Comparison of ENCODE assay signal across 9 mouse cellular contexts in the genomic region with DNA sequence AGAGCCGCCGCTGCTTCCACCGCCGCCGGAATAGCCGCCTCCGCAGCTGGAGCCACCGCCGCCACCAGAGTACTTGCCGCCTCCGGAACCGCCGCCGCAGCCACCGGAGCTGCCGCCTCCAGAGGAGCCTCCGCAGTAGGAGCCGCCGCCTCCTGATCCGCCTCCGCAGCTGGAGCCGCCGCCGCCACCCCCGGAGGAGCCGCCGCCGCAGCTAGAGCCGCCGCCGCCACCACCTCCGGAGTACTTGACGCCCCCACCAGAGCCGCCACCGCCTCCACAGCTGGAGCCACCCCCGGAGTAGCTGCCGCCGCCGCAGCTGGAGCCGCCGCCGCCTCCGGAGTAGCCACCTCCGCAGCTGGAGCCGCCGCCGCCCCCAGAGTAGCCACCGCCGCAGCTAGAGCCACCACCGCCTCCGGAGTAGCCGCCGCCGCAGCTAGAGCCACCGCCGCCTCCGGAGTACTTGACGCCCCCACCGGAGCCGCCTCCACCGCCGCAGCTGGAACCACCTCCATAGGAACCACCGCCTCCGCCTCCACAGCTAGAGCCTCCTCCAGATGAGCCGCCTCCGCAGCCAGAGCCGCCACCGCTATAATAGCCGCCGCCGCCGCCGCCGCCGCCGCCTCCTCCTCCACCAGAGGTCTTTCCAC. TPM values are rescaled to one million over a fixed set of nuclear protein-coding genes. Genes with fewer than 3 reads are reported as not detected.
DNase-seq lines count a peak whose midpoint lies in the region; ATAC-seq and TF ChIP-seq lines count a peak whose summit lies in the region.
"Had no signal": no experiment of that assay in that cellular context is flagged by ENCODE, and none has a peak within 500 bp of the region (broad histone marks: within the 10 kb centered on the region; RNA-seq: fewer than 3 reads in every experiment).

No protein-coding gene starts in this region.

- H3K4me1 ChIP-seq in thymus, adult 2 months (replicated peaks; ENCODE audit: control insufficient read depth, insufficient read depth, low read length): peaks cover 6% of the 10 kb centered on the region; the same call in 1 of the 2 replicates
- H3K4me1 ChIP-seq in embryonic facial prominence, embryonic 15.5 days: 0 out of 2 replicates have a peak, but pooled peaks cover 3% of the 10 kb centered on the region
- H3K4me1 ChIP-seq in heart, embryonic 13.5 days: peaks cover 4% of the 10 kb centered on the region
- H3K4me1 ChIP-seq in liver, embryonic 16.5 days (ENCODE audit: control insufficient read depth, low read depth, low read length): no peaks in the 10 kb centered on the region
- H3K4me1 ChIP-seq in neural tube, embryonic 12.5 days: no peaks in the 10 kb centered on the region

- WGBS in thymus, adult 2 months: 3% methylated on average over 72 of the region's 76 CpGs
- under 1% methylated on average over 68 of the region's 76 CpGs for WGBS in embryonic facial prominence, embryonic 15.5 days
- WGBS in heart, embryonic 13.5 days: under 1% methylated on average over 47 of the region's 76 CpGs
- WGBS in liver, embryonic 16.5 days (ENCODE audit: insufficient replicate concordance): under 1% methylated on average over 54 of the region's 76 CpGs
- WGBS in neural tube, embryonic 12.5 days: under 1% methylated on average over 71 of the region's 76 CpGs

- DNase-seq in thymus, adult 2 months: peak; percentile 2
- DNase-seq in thymus, postnatal 14 days: no peak
- peak; percentile 37 to 67 for DNase-seq in kidney, postnatal 25 days
- DNase-seq in thymus, postnatal 0 days (ENCODE audit: low spot score): peak; percentile 12

- peak overlapping the region; percentile 98 for H3K4me2 ChIP-seq in embryonic facial prominence, embryonic 15.5 days (replicated peaks)
- peak overlapping the region; percentile 97 for H3K4me2 ChIP-seq in heart, embryonic 13.5 days
- H3K4me2 ChIP-seq in liver, embryonic 16.5 days (ENCODE audit: low read depth, low read length): peak overlapping the region; percentile 74
- H3K4me2 ChIP-seq in neural tube, embryonic 12.5 days (replicated peaks): peak overlapping the region; percentile 87

- H3K27ac ChIP-seq in thymus, adult 2 months (ENCODE audit: control insufficient read depth, insufficient read depth, low read length): no peak overlapping the region
- H3K27ac ChIP-seq in embryonic facial prominence, embryonic 15.5 days (replicated peaks): 0 out of 2 replicates have a peak overlapping the region, but pooled peaks have one; percentile 6
- peak overlapping the region; percentile 45 for H3K27ac ChIP-seq in heart, embryonic 13.5 days (replicated peaks)
- no peak overlapping the region for H3K27ac ChIP-seq in liver, embryonic 16.5 days (ENCODE audit: low read length)
- peak overlapping the region; percentile 82 for H3K27ac ChIP-seq in neural tube, embryonic 12.5 days
- H3K27ac ChIP-seq: macrophage had no signal

- H3K9me3 ChIP-seq in embryonic facial prominence, embryonic 15.5 days (replicated peaks): no peaks in the 10 kb centered on the region
- H3K9me3 ChIP-seq in heart, embryonic 13.5 days: no peaks in the 10 kb centered on the region
- H3K9me3 ChIP-seq in liver, embryonic 16.5 days (replicated peaks; ENCODE audit: control insufficient read depth, low read length): no peaks in the 10 kb centered on the region
- H3K9me3 ChIP-seq in neural tube, embryonic 12.5 days: no peaks in the 10 kb centered on the region

- H3K9ac ChIP-seq in embryonic facial prominence, embryonic 15.5 days: peak overlapping the region; percentile 40
- H3K9ac ChIP-seq in heart, embryonic 13.5 days: peak overlapping the region; percentile 82
- H3K9ac ChIP-seq in liver, embryonic 16.5 days (ENCODE audit: low read depth, low read length): peak overlapping the region; percentile 28; the same call in 1 of the 2 replicates
- H3K9ac ChIP-seq in neural tube, embryonic 12.5 days: peak overlapping the region; percentile 70

- peak overlapping the region; percentile 15; the same call in 1 of the 2 replicates for H3K4me3 ChIP-seq in thymus, adult 2 months (ENCODE audit: control insufficient read depth, insufficient read depth, low read length)
- H3K4me3 ChIP-seq in embryonic facial prominence, embryonic 15.5 days (replicated peaks): peak overlapping the region; percentile 70
- peak overlapping the region; percentile 84 for H3K4me3 ChIP-seq in heart, embryonic 13.5 days
- peak overlapping the region; percentile 60 for H3K4me3 ChIP-seq in liver, embryonic 16.5 days (ENCODE audit: low read depth, low read length)
- peak overlapping the region; percentile 72 for H3K4me3 ChIP-seq in neural tube, embryonic 12.5 days

- TF ChIP-seq POLR2A in thymus, adult 2 months (IDR thresholded peaks at IDR 0.05; ENCODE audit: control insufficient read depth, extremely low read depth, insufficient read depth, low read length, poor library complexity): no peak

- H3K27me3 ChIP-seq in thymus, adult 2 months (ENCODE audit: control insufficient read depth, insufficient read depth, low read length): peaks cover 20% of the 10 kb centered on the region
- peaks cover 34% of the 10 kb centered on the region for H3K27me3 ChIP-seq in embryonic facial prominence, embryonic 15.5 days
- H3K27me3 ChIP-seq in heart, embryonic 13.5 days (replicated peaks): peaks cover 52% of the 10 kb centered on the region
- peaks cover 51% of the 10 kb centered on the region for H3K27me3 ChIP-seq in liver, embryonic 16.5 days (ENCODE audit: control insufficient read depth, insufficient read depth, low read depth, low read length)
- peaks cover 14% of the 10 kb centered on the region for H3K27me3 ChIP-seq in neural tube, embryonic 12.5 days (replicated peaks)

- TF ChIP-seq CTCF in thymus, adult 2 months (IDR thresholded peaks at IDR 0.05; ENCODE audit: borderline replicate concordance, control insufficient read depth, extremely low read depth, insufficient read depth, low read length, poor library complexity): no peak

- peak; percentile 71 for ATAC-seq in embryonic facial prominence, embryonic 15.5 days (ENCODE audit: insufficient number of reproducible peaks, low FRiP score, low TSS enrichment, low read depth)
- ATAC-seq in heart, embryonic 13.5 days (ENCODE audit: extremely low read depth, insufficient number of reproducible peaks, low FRiP score, low TSS enrichment): peak; percentile 40; the same call in 1 of the 2 replicates
- peak; percentile 48 for ATAC-seq in liver, embryonic 16.5 days (ENCODE audit: low read depth)
- ATAC-seq in neural tube, embryonic 12.5 days (ENCODE audit: low FRiP score, low read depth): peak; percentile 76

- no peaks in the 10 kb centered on the region for H3K36me3 ChIP-seq in thymus, adult 2 months (ENCODE audit: control insufficient read depth, insufficient read depth, low read length)
- H3K36me3 ChIP-seq in embryonic facial prominence, embryonic 15.5 days: no peaks in the 10 kb centered on the region
- no peaks in the 10 kb centered on the region for H3K36me3 ChIP-seq in heart, embryonic 13.5 days
- no peaks in the 10 kb centered on the region for H3K36me3 ChIP-seq in liver, embryonic 16.5 days (ENCODE audit: control insufficient read depth, insufficient read depth)
- H3K36me3 ChIP-seq in neural tube, embryonic 12.5 days: no peaks in the 10 kb centered on the region

RNA-seq across cellular contexts. Expression of gene Lor, which starts 1.5 kb away (rescaled TPM):
- 0.69 and 0.71 TPM in 2 replicates for polyA plus RNA-seq in thymus, adult 2 months (2012; rRNA removed)
- 189 and 226 TPM in 2 replicates for polyA plus RNA-seq in embryonic facial prominence, embryonic 15.5 days (2015; fragmentation: Nextera tagmentation; extraction: Ambion mirVana)
- 0.34 and 0.52 TPM in 2 replicates for polyA plus RNA-seq in heart, embryonic 13.5 days (2015; fragmentation: Nextera tagmentation; extraction: Ambion mirVana)
- polyA plus RNA-seq in liver, embryonic 16.5 days (2015; fragmentation: Nextera tagmentation; extraction: Ambion mirVana): not detected in 2 replicates
- polyA plus RNA-seq in neural tube, embryonic 12.5 days (2016; fragmentation: Nextera tagmentation; extraction: Ambion mirVana): 5.7 and 6.6 TPM in 2 replicates
- 0.30 and 0.78 TPM in 2 replicates for polyA plus RNA-seq in thymus, postnatal 0 days (2015; fragmentation: Nextera tagmentation; extraction: Ambion mirVana)
- polyA plus RNA-seq: macrophage had no signal

RNA-seq across cellular contexts. Expression of gene Prr9, which starts 42.3 kb away (rescaled TPM):
- 0.14 TPM in 1 of 2 replicates, not detected in the other for polyA plus RNA-seq in thymus, adult 2 months (2012; rRNA removed)
- polyA plus RNA-seq in embryonic facial prominence, embryonic 15.5 days (2015; fragmentation: Nextera tagmentation; extraction: Ambion mirVana): 44.2 and 62.6 TPM in 2 replicates
- polyA plus RNA-seq in heart, embryonic 13.5 days (2015; fragmentation: Nextera tagmentation; extraction: Ambion mirVana): not detected in 2 replicates
- not detected in 2 replicates for polyA plus RNA-seq in liver, embryonic 16.5 days (2015; fragmentation: Nextera tagmentation; extraction: Ambion mirVana)
- not detected in 2 replicates for polyA plus RNA-seq in neural tube, embryonic 12.5 days (2016; fragmentation: Nextera tagmentation; extraction: Ambion mirVana)
- polyA plus RNA-seq in thymus, postnatal 0 days (2015; fragmentation: Nextera tagmentation; extraction: Ambion mirVana): 0.61 and 0.67 TPM in 2 replicates
- polyA plus RNA-seq: macrophage had no signal

Comparison
In these comparisons a context has a peak if more than half of its experiments do, and no peak if none do; other contexts are left out.
1. H3K27ac ChIP-seq: peak in embryonic facial prominence, embryonic 15.5 days (single experiment), heart, embryonic 13.5 days (single experiment) and neural tube, embryonic 12.5 days (single experiment); none in thymus, adult 2 months (single experiment) and liver, embryonic 16.5 days (single experiment).
2. H3K4me3 ChIP-seq: peak in every context shown above with its lines; median percentile 84 in heart, embryonic 13.5 days; 72 in neural tube, embryonic 12.5 days; 70 in embryonic facial prominence, embryonic 15.5 days; 60 in liver, embryonic 16.5 days; 15 in thymus, adult 2 months.
3. H3K9ac ChIP-seq: peak in every context shown above with its lines; median percentile 82 in heart, embryonic 13.5 days; 70 in neural tube, embryonic 12.5 days; 40 in embryonic facial prominence, embryonic 15.5 days; 28 in liver, embryonic 16.5 days.
4. RNA of gene Lor, which starts 1.5 kb away (polyA plus RNA-seq): 189 to 226 TPM in embryonic facial prominence, embryonic 15.5 days; 5.7 to 6.6 TPM in neural tube, embryonic 12.5 days, 0.30 to 0.78 TPM in thymus, postnatal 0 days, 0.69 to 0.71 TPM in thymus, adult 2 months, 0.34 to 0.52 TPM in heart, embryonic 13.5 days and not detected in liver, embryonic 16.5 days; every median in the first group is over 10 times any median in the second.
5. RNA of gene Prr9, which starts 42.3 kb away (polyA plus RNA-seq): 44.2 to 62.6 TPM in embryonic facial prominence, embryonic 15.5 days; 0.61 to 0.67 TPM in thymus, postnatal 0 days, 0.14 TPM in thymus, adult 2 months, not detected in heart, embryonic 13.5 days, not detected in liver, embryonic 16.5 days and not detected in neural tube, embryonic 12.5 days; every median in the first group is over 10 times any median in the second.
6. Peak in every context shown above with its lines, with median percentiles within 50 percentile points of each other: ATAC-seq and H3K4me2 ChIP-seq.